Mouse (Mus musculus) limb, embryonic 12.5 days (tissue): ENCODE data around the gene Chchd2. TPM values are rescaled to one million over a fixed set of nuclear protein-coding genes. Genes with fewer than 3 reads are reported as not detected.
"Not testable (repeated sequence)": the region's sequence is repeated elsewhere in the genome, so short reads cannot be mapped to it uniquely, and the experiment has no call there.

Source experiments
- ATAC-seq: fragments of 200-750 bp; cut with Nextera tagmentation; 2 replicates; pipeline ENCODE4 v1.8.0; 2017; ENCODE audit warnings: low read depth, moderate TSS enrichment; ENCODE audit not compliant: insufficient number of reproducible peaks, insufficient read depth, low FRiP score, low TSS enrichment
- H3K27ac ChIP-seq: fragments of 300-500 bp; sonication (generic); 2 replicates; pipeline ENCODE4 v1.5.1; 2016; ENCODE audit warnings: mild to moderate bottlenecking, moderate library complexity
- H3K27me3 ChIP-seq: fragments of 300-500 bp; sonication (generic); 2 replicates; pipeline ENCODE4 v1.6.1; 2016; ENCODE audit warnings: mild to moderate bottlenecking, moderate library complexity
- H3K36me3 ChIP-seq: fragments of 300-500 bp; sonication (generic); 2 replicates; pipeline ENCODE4 v1.6.1; 2016; ENCODE audit warnings: mild to moderate bottlenecking, moderate library complexity
- H3K4me1 ChIP-seq: fragments of 300-500 bp; sonication (generic); replicated peaks from 2 replicates; pipeline ENCODE4 v1.6.1; 2016
- H3K4me2 ChIP-seq: fragments of 300-500 bp; sonication (generic); 2 replicates; pipeline ENCODE4 v1.6.1; 2016; ENCODE audit warnings: mild to moderate bottlenecking, moderate library complexity
- H3K4me3 ChIP-seq: fragments of 300-500 bp; sonication (generic); replicated peaks from 2 replicates; pipeline ENCODE4 v1.5.1; 2016; ENCODE audit warnings: mild to moderate bottlenecking
- H3K9ac ChIP-seq: fragments of 300-500 bp; sonication (generic); replicated peaks from 2 replicates; pipeline ENCODE4 v1.6.1; 2016; ENCODE audit warnings: mild to moderate bottlenecking, moderate library complexity
- H3K9me3 ChIP-seq: fragments of 300-500 bp; sonication (generic); 2 replicates; pipeline ENCODE4 v1.6.1; 2016; ENCODE audit warnings: mild to moderate bottlenecking, moderate library complexity
- WGBS: fragments of 180-500 bp; shearing (Covaris S2); methylation state at CpG from one replicate; pipeline ENCODE4 v1.1.7; 2016; 5-methylcytosine and 5-hydroxymethylcytosine counted together
- polyA plus RNA-seq: library from polyadenylated mRNA; unstranded; fragments of >200 nt; fragmentation: Nextera tagmentation; extraction: Ambion mirVana; gene quantifications from 2 replicates; pipeline ENCODE4 v1.2.1, GENCODE M21; 2016

The Chchd2 gene
- polyA plus RNA-seq, 1 experiment from 2014 or later, result 978 TPM

- ATAC-seq, result no peak
- Histone ChIP-seq H3K4me2 (no peak overlapping the region), H3K4me3 (0 out of 2 replicates have a peak overlapping the region, but pooled peaks have one; percentile 75), H3K27me3 (no peaks in the 10 kb centered on the region), H3K4me1 (0 out of 2 replicates have a peak, but pooled peaks cover 8% of the 10 kb centered on the region), H3K9me3 (no peaks in the 10 kb centered on the region), H3K27ac (no peak overlapping the region), H3K9ac (no peak overlapping the region), H3K36me3 (no peaks in the 10 kb centered on the region)
- 85% methylated on average over 7 of the region's 7 CpGs for WGBS
Observed at GRCm38 (mm10) chr5:129909591-129909990, 22.3 kb upstream of the Chchd2 start.

GRCm38 (mm10) chr5:129909147-129909546 is 21.9 kb upstream of the Chchd2 start:
- Histone ChIP-seq H3K9me3 (no peaks in the 10 kb centered on the region), H3K9ac (no peak overlapping the region), H3K27me3 (no peaks in the 10 kb centered on the region), H3K36me3 (no peaks in the 10 kb centered on the region), H3K4me3 (peak overlapping the region; percentile 75), H3K27ac (no peak overlapping the region; the same call in 1 of the 2 replicates), H3K4me2 (peak overlapping the region; percentile 86), H3K4me1 (0 out of 2 replicates have a peak, but pooled peaks cover 8% of the 10 kb centered on the region)
- ATAC-seq, result no peak
- WGBS, result 73% methylated on average over 9 of the region's 9 CpGs

GRCm38 (mm10) chr5:129908242-129908965 is 21.1 kb upstream of the Chchd2 start, which contains the start of gene Nupr1l:
TSS of gene Nupr1l (plus strand) at chr5:129908540.
- under 1% methylated on average over 63 of the region's 63 CpGs for WGBS
- Histone ChIP-seq H3K9me3 (no peaks in the 10 kb centered on the region), H3K9ac (peak within 1 kb of the TSS; percentile 82), H3K4me2 (peak within 1 kb of the TSS; percentile 86), H3K4me3 (peak within 1 kb of the TSS; percentile 75), H3K4me1 (0 out of 2 replicates have a peak, but pooled peaks cover 8% of the 10 kb centered on the region), H3K27ac (peak within 1 kb of the TSS; percentile 91), H3K36me3 (0 out of 2 replicates have a peak, but pooled peaks cover 5% of the 10 kb centered on the region), H3K27me3 (no peaks in the 10 kb centered on the region)
- peak; percentile 95 for ATAC-seq

- peaks cover 8% of the 10 kb centered on the region; the same call in 1 of the 2 replicates for H3K36me3 ChIP-seq
- peak overlapping the region; percentile 91 for H3K27ac ChIP-seq
- H3K4me3 ChIP-seq, result peak overlapping the region; percentile 75
- no peaks in the 10 kb centered on the region for H3K9me3 ChIP-seq
- no peak for ATAC-seq
- peak overlapping the region; percentile 57; the same call in 1 of the 2 replicates for H3K9ac ChIP-seq
- 32% methylated on average over 4 of the region's 4 CpGs for WGBS
- 0 out of 2 replicates have a peak, but pooled peaks cover 8% of the 10 kb centered on the region for H3K4me1 ChIP-seq
- peak overlapping the region; percentile 86 for H3K4me2 ChIP-seq
- H3K27me3 ChIP-seq, result no peaks in the 10 kb centered on the region
Observed at GRCm38 (mm10) chr5:129907775-129908174, 20.5 kb upstream of the Chchd2 start.

GRCm38 (mm10) chr5:129898449-129898848 is 11.2 kb upstream of the Chchd2 start, which contains the start of gene Phkg1:
TSS of gene Phkg1 (minus strand) at chr5:129898549.
- Histone ChIP-seq H3K27ac (no peak within 1 kb of the TSS), H3K9me3 (no peaks in the 10 kb centered on the region), H3K27me3 (no peaks in the 10 kb centered on the region), H3K4me2 (no peak within 1 kb of the TSS), H3K36me3 (peaks cover 24% of the 10 kb centered on the region), H3K4me3 (no peak within 1 kb of the TSS), H3K9ac (no peak within 1 kb of the TSS), H3K4me1 (peaks cover 19% of the 10 kb centered on the region)
- 97% methylated on average over 1 of the region's 1 CpGs for WGBS
- no peak for ATAC-seq

- H3K27ac ChIP-seq, result peak within 1 kb of the TSS; percentile 57; the same call in 1 of the 2 replicates
Observed at GRCm38 (mm10) chr5:129895198-129896088, 8.2 kb upstream of the Chchd2 start, which contains the start of gene Zbed5. TSS of gene Zbed5 (plus strand) at chr5:129895723.

GRCm38 (mm10) chr5:129890390-129890789 is 3.1 kb upstream of the Chchd2 start:
- not testable (repeated sequence) for ATAC-seq, H3K27me3 ChIP-seq, H3K27ac ChIP-seq, H3K4me3 ChIP-seq, H3K36me3 ChIP-seq, H3K9ac ChIP-seq, H3K4me2 ChIP-seq, H3K9me3 ChIP-seq
- WGBS, result 74% methylated on average over 7 of the region's 7 CpGs
- peaks cover 21% of the 10 kb centered on the region for H3K4me1 ChIP-seq

More at GRCm38 (mm10) chr5:129895198-129896088, 8.2 kb upstream of the Chchd2 start, which contains the start of gene Zbed5:
- Histone ChIP-seq H3K4me3 (peak within 1 kb of the TSS; percentile 69), H3K9me3 (no peaks in the 10 kb centered on the region), H3K4me2 (peak within 1 kb of the TSS; percentile 84), H3K4me1 (peaks cover 19% of the 10 kb centered on the region), H3K36me3 (peaks cover 4% of the 10 kb centered on the region; the same call in 1 of the 2 replicates), H3K9ac (peak within 1 kb of the TSS; percentile 63), H3K27me3 (no peaks in the 10 kb centered on the region)
- WGBS, result under 1% methylated on average over 44 of the region's 44 CpGs
- ATAC-seq, result peak; percentile 96

- H3K27me3 ChIP-seq, result no peaks in the 10 kb centered on the region
- ATAC-seq, result no peak
Observed at GRCm38 (mm10) chr5:129886271-129886670, 999 bp downstream of the Chchd2 start.

GRCm38 (mm10) chr5:129879888-129880287 is 7.4 kb downstream of the Chchd2 start:
- no peak for ATAC-seq
- WGBS, result 77% methylated on average over 3 of the region's 3 CpGs
- H3K4me2 ChIP-seq, result no peak overlapping the region
- no peak overlapping the region for H3K4me3 ChIP-seq
- no peaks in the 10 kb centered on the region for H3K9me3 ChIP-seq
- H3K36me3 ChIP-seq, result peaks cover 42% of the 10 kb centered on the region
- no peaks in the 10 kb centered on the region for H3K27me3 ChIP-seq
- H3K27ac ChIP-seq, result no peak overlapping the region
- H3K4me1 ChIP-seq, result no peaks in the 10 kb centered on the region
- H3K9ac ChIP-seq, result no peak overlapping the region

More at GRCm38 (mm10) chr5:129886271-129886670, 999 bp downstream of the Chchd2 start:
- Histone ChIP-seq H3K4me1 (peaks cover 13% of the 10 kb centered on the region), H3K27ac (peak overlapping the region; percentile 95; the same call in 1 of the 2 replicates), H3K4me3 (peak overlapping the region; percentile 84), H3K36me3 (peaks cover 36% of the 10 kb centered on the region), H3K9ac (peak overlapping the region; percentile 92), H3K4me2 (peak overlapping the region; percentile 89), H3K9me3 (no peaks in the 10 kb centered on the region)
- WGBS, result 43% methylated on average over 10 of the region's 10 CpGs

- no peak for ATAC-seq
- 55% methylated on average over 2 of the region's 2 CpGs for WGBS
- no peaks in the 10 kb centered on the region for H3K4me1 ChIP-seq
- H3K27ac ChIP-seq, result no peak overlapping the region
- H3K36me3 ChIP-seq, result peaks cover 34% of the 10 kb centered on the region
- no peaks in the 10 kb centered on the region for H3K9me3 ChIP-seq
- no peak overlapping the region for H3K4me3 ChIP-seq
- no peak overlapping the region for H3K4me2 ChIP-seq
- no peaks in the 10 kb centered on the region for H3K27me3 ChIP-seq
- H3K9ac ChIP-seq, result no peak overlapping the region
Observed at GRCm38 (mm10) chr5:129878946-129879345, 8.3 kb downstream of the Chchd2 start.
